Mouse (Mus musculus): ENCODE results near the gene Aloxe3. TPM values are rescaled to one million over a fixed set of nuclear protein-coding genes. Genes with fewer than 3 reads are reported as not detected.

The Aloxe3 gene
- total and polyA plus RNA-seq, 3 experiments: 0.13 to 0.23 TPM; not detected in 1

- dilution Hi-C loops (cut with MboI; ENCODE audit: extremely low pct_ligation_motif_present, extremely low pct_unique_long_range_greater_than_20kb, low sequenced_read_pairs): no loop called here
- peak; percentile 71 for DNase-seq (ENCODE audit: extremely low read depth)
- peaks cover 61% of the 10 kb centered on the region for H3K27me3 ChIP-seq (replicated peaks)
- in situ Hi-C loops (cut with MboI; ENCODE audit: low pct_ligation_motif_present, low pct_unique_long_range_greater_than_20kb, low sequenced_read_pairs): no loop called here
- H3K9ac ChIP-seq (ENCODE audit: insufficient read depth, low read depth): peak within 1 kb of the TSS; percentile 68
- TF ChIP-seq RAD21 (IDR thresholded peaks at IDR 0.05; ENCODE audit: low read depth, low read length) (peak; percentile 82), CHD1 (IDR thresholded peaks at IDR 0.05; ENCODE audit: low read depth, low read length) (peak; percentile 70; the same call in 1 of the 2 replicates), EP300 (IDR thresholded peaks at IDR 0.05; ENCODE audit: low read length) (no peak), ZNF384 (IDR thresholded peaks at IDR 0.05; ENCODE audit: low read depth, low read length) (peak; percentile 5; the same call in 1 of the 2 replicates), SMC3 (IDR thresholded peaks at IDR 0.05; ENCODE audit: low read depth, low read length) (peak; percentile 83), POLR2AphosphoS2 (IDR thresholded peaks at IDR 0.05; ENCODE audit: low read depth, low read length) (no peak), MAX (IDR thresholded peaks at IDR 0.05; ENCODE audit: low read length) (no peak), CHD2 (IDR thresholded peaks at IDR 0.05; ENCODE audit: low read length) (no peak), USF1 (IDR thresholded peaks at IDR 0.05; ENCODE audit: low read depth, low read length) (no peak), HCFC1 (IDR thresholded peaks at IDR 0.05; ENCODE audit: low read depth, low read length) (peak; percentile 2), TBP (conservative IDR thresholded peaks at IDR 0.05; ENCODE audit: low read depth, low read length) (no peak), PAX5 (IDR thresholded peaks at IDR 0.05; ENCODE audit: low read length) (no peak), NRF1 (IDR thresholded peaks at IDR 0.05; ENCODE audit: low read depth, low read length) (peak; percentile 56), BHLHE40 (IDR thresholded peaks at IDR 0.05; ENCODE audit: low read depth, low read length) (no peak), NELFE (IDR thresholded peaks at IDR 0.05; ENCODE audit: low read depth, low read length) (peak; percentile 31; the same call in 1 of the 2 replicates), CTCF (conservative IDR thresholded peaks at IDR 0.05 in 1 of 2, IDR thresholded peaks at IDR 0.05 in 1 of 2; ENCODE audit: low read depth in 2 of 2, low read length in 2 of 2) (peak in 1 of 2 experiments; percentile 97; a peak in 2 of 4 replicates), UBTF (IDR thresholded peaks at IDR 0.05; ENCODE audit: low read depth, low read length) (peak; percentile 98), ELF1 (IDR thresholded peaks at IDR 0.05; ENCODE audit: low read depth, low read length) (peak; percentile 53; the same call in 1 of the 2 replicates), MAZ (IDR thresholded peaks at IDR 0.05; ENCODE audit: low read depth, low read length) (peak; percentile 74), RCOR1 (conservative IDR thresholded peaks at IDR 0.05; ENCODE audit: low read depth, low read length) (no peak), IRF4 (IDR thresholded peaks at IDR 0.05; ENCODE audit: low read depth, low read length) (0 out of 2 replicates have a peak, but pooled peaks have one; percentile 9), ZKSCAN1 (IDR thresholded peaks at IDR 0.05; ENCODE audit: borderline replicate concordance, low read depth, low read length) (no peak), SIN3A (IDR thresholded peaks at IDR 0.05; ENCODE audit: low read length) (peak; percentile 48), ZMIZ1 (IDR thresholded peaks at IDR 0.05; ENCODE audit: low read depth, low read length) (no peak), MEF2A (IDR thresholded peaks at IDR 0.05; ENCODE audit: borderline replicate concordance, low read depth, low read length) (0 out of 2 replicates have a peak, but pooled peaks have one; percentile 21), MXI1 (IDR thresholded peaks at IDR 0.05; ENCODE audit: low read depth, low read length) (peak; percentile 82), ZC3H11A (IDR thresholded peaks at IDR 0.05; ENCODE audit: low read depth, low read length) (peak; percentile 38)
- H3K4me1 ChIP-seq (ENCODE audit: control insufficient read depth in 1 of 2, insufficient read depth in 2 of 2): peaks cover 4 to 51% of the 10 kb centered on the region in 2 experiments
- H3K9me3 ChIP-seq (replicated peaks; ENCODE audit: low read length): no peaks in the 10 kb centered on the region
- H3K27ac ChIP-seq (ENCODE audit: insufficient read depth, low read depth): peak within 1 kb of the TSS; percentile 61
- peak within 1 kb of the TSS; percentile 78 for H3K4me2 ChIP-seq (ENCODE audit: insufficient read depth, low read depth, poor library complexity, severe bottlenecking)
- no peaks in the 10 kb centered on the region for H3K36me3 ChIP-seq (replicated peaks in 1 of 2; ENCODE audit: control insufficient read depth in 1 of 2, insufficient read depth in 1 of 2, low read length in 1 of 2)
- no peaks in the 10 kb centered on the region for H3K79me2 ChIP-seq (replicated peaks; ENCODE audit: control insufficient read depth, extremely low read depth, insufficient read depth, poor library complexity, severe bottlenecking)
- peak within 1 kb of the TSS; percentile 69 to 97 (median 76) for H3K4me3 ChIP-seq (replicated peaks in 1 of 3; ENCODE audit: low read depth in 2 of 3, low read length in 2 of 3, poor library complexity in 1 of 3)
These were observed 3.3 kb upstream of the Aloxe3 start, which contains the start of gene 9130213A22Rik for GRCm38 (mm10) chr11:69122336-69122951. TSS of gene 9130213A22Rik (minus strand) at chr11:69122589.

All from CH12.LX (cell line).